In genomic region chr9:115390880-115391281, GRCm38 (mm10) we compare ENCODE assay signal across 8 mouse cellular contexts.
A peak's percentile ranks its signal among the peaks of the same experiment; 100 is the strongest.
DNase-seq lines count a peak whose midpoint lies in the region; ATAC-seq and TF ChIP-seq lines count a peak whose summit lies in the region.

No protein-coding gene starts in this region.

- 0 out of 2 replicates have a peak overlapping the region, but pooled peaks have one; percentile 14 for H3K27ac ChIP-seq in intestine, embryonic 16.5 days (ENCODE audit: low read length)
- no peak overlapping the region for H3K27ac ChIP-seq in midbrain, postnatal 0 days (ENCODE audit: low read depth, low read length)

- 16% methylated on average over 11 of the region's 11 CpGs for WGBS in intestine, embryonic 16.5 days
- 38% methylated on average over 11 of the region's 11 CpGs for WGBS in midbrain, postnatal 0 days

- no peaks in the 10 kb centered on the region for H3K27me3 ChIP-seq in intestine, embryonic 16.5 days (replicated peaks; ENCODE audit: control insufficient read depth, insufficient read depth, low read length)
- no peaks in the 10 kb centered on the region for H3K27me3 ChIP-seq in midbrain, postnatal 0 days (ENCODE audit: insufficient read depth, low read length)

- peak overlapping the region; percentile 5; the same call in 1 of the 2 replicates for H3K4me3 ChIP-seq in intestine, embryonic 16.5 days (ENCODE audit: low read length)
- no peak overlapping the region for H3K4me3 ChIP-seq in midbrain, postnatal 0 days (ENCODE audit: low read depth, low read length)

- peak overlapping the region; percentile 32 for H3K4me2 ChIP-seq in intestine, embryonic 16.5 days (ENCODE audit: low read depth, low read length)
- no peak overlapping the region for H3K4me2 ChIP-seq in midbrain, postnatal 0 days (ENCODE audit: low read depth, low read length, poor library complexity, severe bottlenecking)

- H3K36me3 ChIP-seq in intestine, embryonic 16.5 days (ENCODE audit: control insufficient read depth, insufficient read depth, low read length), result no peaks in the 10 kb centered on the region
- H3K36me3 ChIP-seq in midbrain, postnatal 0 days (ENCODE audit: insufficient read depth, low read length), result no peaks in the 10 kb centered on the region

- peak; percentile 61 for ATAC-seq in intestine, embryonic 16.5 days
- no peak for ATAC-seq in midbrain, postnatal 0 days (ENCODE audit: low FRiP score)

- H3K9ac ChIP-seq in intestine, embryonic 16.5 days (ENCODE audit: low read depth, low read length), result peak overlapping the region; percentile 21; the same call in 1 of the 2 replicates
- no peak overlapping the region for H3K9ac ChIP-seq in midbrain, postnatal 0 days (replicated peaks; ENCODE audit: low read length, poor library complexity, severe bottlenecking)

- peak; percentile 17 to 60 for DNase-seq in left cerebral cortex, postnatal 10 days (ENCODE audit: extremely low spot score in 1 of 2, low spot score in 2 of 2)
- DNase-seq in left cerebral cortex, adult 11 months (ENCODE audit: low spot score), result no peak
- peak; percentile 89 for DNase-seq in brain, embryonic 14.5 days (ENCODE audit: low read depth)
- peak; percentile 8 to 43 for DNase-seq in gastrocnemius, postnatal 36 days
- DNase-seq in liver, result peak; percentile 48
- peak; percentile 76 for DNase-seq in midbrain, postnatal 0 days (ENCODE audit: low spot score)
- DNase-seq in thymus, postnatal 14 days, result peak; percentile 21

- no peak for TF ChIP-seq POLR2A in brain, embryonic 14.5 days (IDR thresholded peaks at IDR 0.05; ENCODE audit: borderline replicate concordance, extremely low read depth, insufficient read depth, insufficient read length, poor library complexity, severe bottlenecking)

- no peaks in the 10 kb centered on the region for H3K9me3 ChIP-seq in intestine, embryonic 16.5 days (ENCODE audit: control insufficient read depth, low read length)
- H3K9me3 ChIP-seq in midbrain, postnatal 0 days (ENCODE audit: low read length), result no peaks in the 10 kb centered on the region

- peaks cover 28% of the 10 kb centered on the region for H3K4me1 ChIP-seq in intestine, embryonic 16.5 days (ENCODE audit: control insufficient read depth, insufficient read depth, low read length)
- H3K4me1 ChIP-seq in midbrain, postnatal 0 days (ENCODE audit: insufficient read depth, low read length), result peaks cover 3% of the 10 kb centered on the region; the same call in 1 of the 2 replicates

- no peak for TF ChIP-seq CTCF in brain, embryonic 14.5 days (IDR thresholded peaks at IDR 0.05; ENCODE audit: borderline replicate concordance, extremely low read depth, insufficient read depth, insufficient read length)
- no peak for TF ChIP-seq CTCF in midbrain, postnatal 0 days (IDR thresholded peaks at IDR 0.05)

- intact Hi-C loops in left cerebral cortex, postnatal 10 days (cut with DNase I), result no loop called here
- intact Hi-C loops in gastrocnemius, postnatal 36 days (cut with DNase I), result no loop called here
